Mouse (Mus musculus) E14TG2a.4 (cell line): ENCODE measurements at regions not wholly inside any gene's neighbourhood (a gene's known extent, or its start where the extent isn't known, plus 50 kb on each side); places are given as distances from the start of the nearest gene placed in this dataset.

Source experiments
- CTCF ChIP-seq: conservative IDR thresholded peaks from 2 replicates; pipeline ENCODE4 v1.5.1; 2014; ENCODE audit warnings: low read length
- POU5F1 ChIP-seq: IDR thresholded peaks from 2 replicates; pipeline ENCODE4 v1.6.1; 2014; ENCODE audit warnings: low read length, borderline replicate concordance

DNA sequence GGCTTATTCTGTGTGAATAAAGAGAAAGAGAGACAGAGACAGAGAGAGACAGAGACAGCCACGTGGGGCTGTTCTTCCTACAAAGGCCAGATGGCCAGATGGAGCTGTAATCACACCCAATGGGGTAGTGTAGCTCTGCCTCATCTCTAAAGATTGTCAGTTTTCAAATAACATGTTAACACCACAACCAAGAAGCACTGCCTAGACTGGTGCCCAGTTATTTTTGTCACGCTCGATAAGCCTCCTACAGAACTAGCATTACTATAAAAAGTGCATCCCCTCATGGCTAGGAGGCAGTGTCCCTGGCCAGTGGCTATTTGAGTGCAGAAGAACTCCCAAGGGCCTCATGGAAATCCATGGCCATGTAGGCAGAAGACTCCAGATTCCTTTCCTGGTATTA is 90.0 kb upstream of the Irx4 start:
- TF ChIP-seq CTCF = no peak
- TF ChIP-seq POU5F1 = no peak
